Mouse (Mus musculus) thymus, adult 2 months (tissue): ENCODE results near the gene Pacrg. TPM values are rescaled to one million over a fixed set of nuclear protein-coding genes. Genes with fewer than 3 reads are reported as not detected.

Experiments
- DNase-seq: peaks from one replicate; pipeline ENCODE4 v3.0.0; 2021
- H3K27ac ChIP-seq: fragments of 200-500 bp; 2 replicates; pipeline ENCODE4 v1.5.1; 2012; ENCODE audit warnings: low read length, control low read depth; ENCODE audit not compliant: control insufficient read depth, insufficient read depth
- H3K27me3 ChIP-seq: fragments of 200-500 bp; 2 replicates; pipeline ENCODE4 v1.6.1; 2012; ENCODE audit warnings: mild to moderate bottlenecking, low read length, moderate library complexity, mixed read lengths; ENCODE audit not compliant: control insufficient read depth, insufficient read depth
- H3K36me3 ChIP-seq: fragments of 200-500 bp; 2 replicates; pipeline ENCODE4 v1.6.1; 2012; ENCODE audit warnings: mild to moderate bottlenecking, low read length, moderate library complexity; ENCODE audit not compliant: control insufficient read depth, insufficient read depth
- H3K4me1 ChIP-seq: fragments of 200-500 bp; replicated peaks from 2 replicates; pipeline ENCODE4 v1.6.1; 2012; ENCODE audit warnings: low read length; ENCODE audit not compliant: control insufficient read depth, insufficient read depth
- H3K4me3 ChIP-seq: fragments of 200-500 bp; 2 replicates; pipeline ENCODE4 v1.5.1; 2012; ENCODE audit warnings: mild to moderate bottlenecking, low read length, control low read depth, moderate library complexity; ENCODE audit not compliant: control insufficient read depth, insufficient read depth
- CTCF ChIP-seq: fragments of 200-500 bp; IDR thresholded peaks from 2 replicates; pipeline ENCODE4 v1.5.1; 2012; ENCODE audit warnings: mild to moderate bottlenecking, control low read depth, low read length, moderate library complexity, borderline replicate concordance; ENCODE audit not compliant: control insufficient read depth, poor library complexity, insufficient read depth; ENCODE audit errors: extremely low read depth
- POLR2A ChIP-seq: fragments of 200-500 bp; IDR thresholded peaks from 2 replicates; pipeline ENCODE4 v1.6.1; 2012; ENCODE audit warnings: mild to moderate bottlenecking, low read length, control low read depth, moderate library complexity; ENCODE audit not compliant: control insufficient read depth, poor library complexity, insufficient read depth; ENCODE audit errors: extremely low read depth
- WGBS: fragments of 180-500 bp; shearing (Covaris S2); methylation state at CpG from one replicate; pipeline ENCODE4 v1.1.7; 2018; 5-methylcytosine and 5-hydroxymethylcytosine counted together
- polyA plus RNA-seq: library from polyadenylated mRNA; depleted of rRNA; stranded (reverse); fragments of >200 nt; gene quantifications from 2 replicates; pipeline ENCODE4 v1.2.3, GENCODE M21; 2012

The Pacrg gene
- polyA plus RNA-seq, 1 experiment: 0.34 TPM

- no peak overlapping the region for H3K4me3 ChIP-seq
- no peak for TF ChIP-seq POLR2A
- no peak for TF ChIP-seq CTCF
- no peak overlapping the region for H3K27ac ChIP-seq
- no peak for DNase-seq
- H3K36me3 ChIP-seq: no peaks in the 10 kb centered on the region
- H3K4me1 ChIP-seq: no peaks in the 10 kb centered on the region
- 47% methylated on average over 1 of the region's 1 CpGs for WGBS
- no peaks in the 10 kb centered on the region for H3K27me3 ChIP-seq
Measured at GRCm38 (mm10) chr17:10764343-10764742, 75.8 kb downstream of the Pacrg start.

GRCm38 (mm10) chr17:10757455-10757854 lies 82.7 kb downstream of the Pacrg start:
- no peaks in the 10 kb centered on the region for H3K36me3 ChIP-seq
- no peaks in the 10 kb centered on the region for H3K4me1 ChIP-seq
- 99% methylated on average over 5 of the region's 5 CpGs for WGBS
- TF ChIP-seq CTCF: no peak
- H3K27me3 ChIP-seq: no peaks in the 10 kb centered on the region
- DNase-seq: no peak
- no peak overlapping the region for H3K27ac ChIP-seq
- no peak overlapping the region for H3K4me3 ChIP-seq

GRCm38 (mm10) chr17:10744709-10745461 lies 95.2 kb downstream of the Pacrg start:
- Histone ChIP-seq H3K4me3 (no peak overlapping the region), H3K4me1 (no peaks in the 10 kb centered on the region), H3K27ac (no peak overlapping the region), H3K27me3 (no peaks in the 10 kb centered on the region), H3K36me3 (no peaks in the 10 kb centered on the region)
- DNase-seq: no peak
- WGBS: 81% methylated on average over 4 of the region's 4 CpGs
- TF ChIP-seq POLR2A: no peak
- no peak for TF ChIP-seq CTCF

DNA sequence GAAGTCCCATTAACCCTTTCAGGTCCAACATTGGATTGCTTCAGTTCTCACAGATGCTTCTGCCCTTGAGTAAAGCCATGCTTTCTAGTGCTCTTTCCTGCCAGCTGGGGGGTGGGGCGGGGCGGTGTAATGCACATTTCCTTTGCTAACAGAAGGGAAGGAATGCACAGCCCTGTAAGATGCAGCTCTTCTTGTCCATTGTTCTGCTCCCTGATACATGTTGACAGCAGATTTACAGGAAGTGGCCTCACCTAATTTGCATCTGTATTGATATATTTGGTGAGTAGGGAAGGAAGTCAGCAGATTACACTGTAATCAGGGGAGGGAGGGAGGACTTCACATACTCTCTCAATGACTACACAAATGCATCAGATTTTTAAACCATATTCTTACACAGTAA lies 100.0 kb downstream of the Pacrg start:
- no peak overlapping the region for H3K4me3 ChIP-seq
- TF ChIP-seq CTCF (no peak), POLR2A (no peak)
- DNase-seq: no peak
- H3K36me3 ChIP-seq: no peaks in the 10 kb centered on the region
- 97% methylated on average over 2 of the region's 2 CpGs for WGBS
- H3K27me3 ChIP-seq: no peaks in the 10 kb centered on the region
- H3K4me1 ChIP-seq: no peaks in the 10 kb centered on the region
- H3K27ac ChIP-seq: no peak overlapping the region

DNA sequence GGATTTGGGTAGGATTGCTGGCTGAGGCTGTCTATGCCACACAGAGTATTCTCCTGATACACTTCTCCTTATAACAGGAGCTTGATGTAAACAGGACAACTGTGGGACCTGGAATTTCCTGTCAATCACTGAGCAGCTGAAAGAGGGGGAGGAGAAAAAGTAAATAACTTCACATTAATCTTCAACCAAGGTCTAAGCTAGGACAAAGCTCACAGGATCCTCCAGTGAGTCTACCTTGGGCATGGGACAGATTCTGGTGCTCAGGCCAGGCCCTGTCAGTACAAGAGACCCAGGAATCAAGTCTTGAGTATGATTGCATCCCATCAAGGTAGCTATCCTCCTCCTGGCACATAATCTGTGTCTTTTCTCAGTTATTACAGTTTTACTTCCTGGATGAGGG lies 102.1 kb downstream of the Pacrg start:
- Histone ChIP-seq H3K4me1 (no peaks in the 10 kb centered on the region), H3K27me3 (no peaks in the 10 kb centered on the region), H3K27ac (no peak overlapping the region), H3K36me3 (no peaks in the 10 kb centered on the region), H3K4me3 (no peak overlapping the region)
- TF ChIP-seq POLR2A: no peak
- TF ChIP-seq CTCF: no peak
- DNase-seq: no peak

- TF ChIP-seq POLR2A (no peak), CTCF (no peak)
- no peak overlapping the region for H3K4me3 ChIP-seq
- H3K4me1 ChIP-seq: no peaks in the 10 kb centered on the region
- no peak for DNase-seq
- 87% methylated on average over 6 of the region's 6 CpGs for WGBS
- H3K36me3 ChIP-seq: no peaks in the 10 kb centered on the region
- no peaks in the 10 kb centered on the region for H3K27me3 ChIP-seq
- no peak overlapping the region for H3K27ac ChIP-seq
Measured at GRCm38 (mm10) chr17:10734733-10735132, 105.4 kb downstream of the Pacrg start.

DNA sequence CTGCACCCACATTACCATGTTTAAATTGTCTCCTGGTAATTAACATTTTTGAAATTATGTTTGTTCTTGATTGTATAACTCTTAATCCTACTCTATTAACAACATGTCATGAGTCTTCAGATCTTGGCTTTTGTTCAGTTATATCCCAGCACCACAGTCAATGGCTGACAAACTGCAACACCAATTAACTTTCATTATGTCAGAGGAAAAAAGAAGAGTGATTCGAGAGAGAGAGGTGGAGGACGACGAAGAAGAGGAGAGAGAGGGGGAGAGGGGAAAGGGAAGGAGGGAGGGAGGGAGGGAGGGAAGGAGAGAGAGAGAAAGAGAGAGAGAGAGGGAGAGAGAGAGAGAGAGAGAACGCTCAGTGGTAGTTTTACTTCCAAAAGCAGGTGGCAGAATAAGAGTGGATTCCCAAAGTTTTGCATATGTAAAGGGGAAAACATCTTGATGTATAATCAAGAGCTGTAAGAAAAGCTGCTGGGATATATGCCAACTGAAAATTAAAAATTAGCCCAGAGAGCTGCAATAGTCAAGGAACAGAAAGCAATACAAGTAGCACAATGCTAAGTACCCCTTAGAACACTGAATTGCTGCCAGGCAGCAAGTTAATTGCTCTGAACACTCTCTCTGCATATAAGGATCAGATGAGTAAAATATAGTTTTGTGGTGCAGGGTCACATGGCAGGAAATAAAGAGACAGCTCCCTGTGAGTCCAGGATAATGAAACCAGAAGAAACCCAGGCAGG lies 107.6 kb downstream of the Pacrg start:
- Histone ChIP-seq H3K4me1 (no peaks in the 10 kb centered on the region), H3K27ac (no peak overlapping the region), H3K4me3 (no peak overlapping the region), H3K36me3 (no peaks in the 10 kb centered on the region), H3K27me3 (no peaks in the 10 kb centered on the region)
- 73% methylated on average over 4 of the region's 4 CpGs for WGBS
- DNase-seq: no peak
- TF ChIP-seq CTCF: no peak
- TF ChIP-seq POLR2A: no peak
